Mouse (Mus musculus): ENCODE results near the gene Whrn. TPM values are rescaled to one million over a fixed set of nuclear protein-coding genes. Genes with fewer than 3 reads are reported as not detected.
A peak's percentile ranks its signal among the peaks of the same experiment; 100 is the strongest.

The Whrn gene
- polyA plus RNA-seq, 1 experiment from 2014 or later, result 1.2 TPM

- TF ChIP-seq CTCF (IDR thresholded peaks at IDR 0.05; ENCODE audit: low read depth), result peak; percentile 58
- no peak for TF ChIP-seq EP300 (optimal IDR thresholded peaks at IDR 0.05)
- ATAC-seq (ENCODE audit: low FRiP score, low TSS enrichment), result no peak
- no peak overlapping the region for H3K27ac ChIP-seq (replicated peaks)
- H3K27me3 ChIP-seq (ENCODE audit: control insufficient read depth, insufficient read depth, low read length), result no peaks in the 10 kb centered on the region
- no peaks in the 10 kb centered on the region for H3K4me1 ChIP-seq (replicated peaks; ENCODE audit: control insufficient read depth, insufficient read depth)
- 31% methylated on average over 3 of the region's 3 CpGs for WGBS
- H3K4me3 ChIP-seq (ENCODE audit: low read depth, low read length), result no peak overlapping the region
- H3K9ac ChIP-seq (ENCODE audit: low read length), result no peak overlapping the region
- no peak overlapping the region for H3K4me2 ChIP-seq (replicated peaks; ENCODE audit: low read depth)
- H3K9me3 ChIP-seq (ENCODE audit: control insufficient read depth, low read length), result no peaks in the 10 kb centered on the region
- no peaks in the 10 kb centered on the region for H3K36me3 ChIP-seq (ENCODE audit: control insufficient read depth, insufficient read depth, low read length)
- DNase-seq (ENCODE audit: low spot score), result no peak
Measured at GRCm38 (mm10) chr4:63498346-63498745, 2.6 kb upstream of the Whrn start.

DNA sequence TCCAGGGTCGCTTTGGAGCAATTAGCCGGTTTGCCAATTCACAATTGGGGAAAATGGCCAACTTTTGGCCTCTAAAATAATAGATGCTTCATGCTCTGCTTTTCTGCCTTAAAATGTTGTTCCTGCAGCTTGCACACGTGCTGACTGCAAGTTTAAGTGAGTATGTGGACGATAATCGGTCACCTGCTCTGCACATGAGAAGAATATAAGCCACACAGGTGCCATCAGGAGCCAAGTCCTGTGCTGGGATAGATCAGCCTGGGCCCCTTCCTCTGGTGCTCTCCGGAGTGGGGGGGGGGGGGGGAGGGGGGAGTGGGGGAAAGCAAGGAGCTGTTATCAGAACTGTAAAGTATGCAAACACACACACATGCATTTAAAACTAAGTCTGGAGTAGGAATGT lies 521 bp upstream of the Whrn start:
- ATAC-seq (ENCODE audit: low FRiP score, low TSS enrichment) (no peak), DNase-seq (ENCODE audit: low spot score) (no peak)
- Histone ChIP-seq H3K4me3 (ENCODE audit: low read depth, low read length) (peak overlapping the region; percentile 58), H3K4me1 (replicated peaks; ENCODE audit: control insufficient read depth, insufficient read depth) (no peaks in the 10 kb centered on the region), H3K4me2 (replicated peaks; ENCODE audit: low read depth) (peak overlapping the region; percentile 98), H3K27me3 (ENCODE audit: control insufficient read depth, insufficient read depth, low read length) (no peaks in the 10 kb centered on the region), H3K36me3 (ENCODE audit: control insufficient read depth, insufficient read depth, low read length) (no peaks in the 10 kb centered on the region), H3K9me3 (ENCODE audit: control insufficient read depth, low read length) (no peaks in the 10 kb centered on the region), H3K9ac (ENCODE audit: low read length) (peak overlapping the region; percentile 52), H3K27ac (replicated peaks) (no peak overlapping the region)
- TF ChIP-seq EP300 (optimal IDR thresholded peaks at IDR 0.05) (no peak), CTCF (IDR thresholded peaks at IDR 0.05; ENCODE audit: low read depth) (no peak)
- 19% methylated on average over 6 of the region's 6 CpGs for WGBS

DNA sequence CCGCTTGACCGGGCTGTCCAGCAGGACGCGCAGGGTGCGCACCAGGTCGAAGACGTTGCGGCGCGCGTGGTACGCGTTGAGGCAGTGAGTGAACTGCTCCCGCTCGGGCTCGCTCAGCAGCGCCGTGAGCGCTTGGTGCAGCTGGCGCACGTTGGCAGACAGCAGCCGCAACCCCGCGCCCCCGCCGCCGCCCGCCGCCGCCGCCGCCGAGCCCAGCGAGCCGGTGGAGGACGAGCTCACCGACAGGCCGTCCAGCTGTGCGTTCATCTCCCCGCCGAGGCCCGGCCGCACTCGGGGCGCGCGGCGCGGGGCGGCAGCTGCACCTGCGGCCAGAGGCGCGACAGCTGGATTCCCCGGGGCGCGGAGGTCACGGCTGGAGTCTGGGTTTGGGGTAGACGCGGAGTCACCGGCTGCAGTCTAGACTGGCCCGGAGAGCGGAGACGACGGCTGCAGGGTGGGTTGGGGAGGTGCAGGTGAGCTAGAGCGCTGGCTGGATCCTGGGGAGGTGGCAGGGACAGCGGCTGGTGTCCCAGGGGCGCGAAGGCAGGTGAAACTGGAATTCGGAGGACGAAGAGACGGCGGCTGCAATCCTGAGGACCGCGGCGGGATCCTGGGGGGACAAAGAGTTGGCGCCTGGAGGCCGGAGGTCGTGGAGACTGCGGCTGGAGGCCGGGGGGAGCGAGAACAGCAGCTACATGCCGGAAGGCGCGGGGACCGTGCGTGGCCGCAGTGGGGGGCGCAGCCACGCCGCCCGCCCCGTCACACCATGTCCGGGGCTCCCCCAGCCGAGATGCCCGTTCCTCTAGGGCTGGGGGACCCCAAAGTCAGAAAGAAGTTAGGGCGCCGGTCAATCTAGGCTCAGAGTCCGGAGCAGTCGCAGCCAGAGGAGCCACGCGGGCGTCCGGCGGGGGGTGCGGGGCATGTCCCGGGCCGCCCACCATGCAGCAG lies 550 bp downstream of the Whrn start:
- under 1% methylated on average over 86 of the region's 107 CpGs for WGBS
- ATAC-seq (ENCODE audit: low FRiP score, low TSS enrichment), result peak; percentile 73
- DNase-seq (ENCODE audit: low spot score), result peak; percentile 80

DNA sequence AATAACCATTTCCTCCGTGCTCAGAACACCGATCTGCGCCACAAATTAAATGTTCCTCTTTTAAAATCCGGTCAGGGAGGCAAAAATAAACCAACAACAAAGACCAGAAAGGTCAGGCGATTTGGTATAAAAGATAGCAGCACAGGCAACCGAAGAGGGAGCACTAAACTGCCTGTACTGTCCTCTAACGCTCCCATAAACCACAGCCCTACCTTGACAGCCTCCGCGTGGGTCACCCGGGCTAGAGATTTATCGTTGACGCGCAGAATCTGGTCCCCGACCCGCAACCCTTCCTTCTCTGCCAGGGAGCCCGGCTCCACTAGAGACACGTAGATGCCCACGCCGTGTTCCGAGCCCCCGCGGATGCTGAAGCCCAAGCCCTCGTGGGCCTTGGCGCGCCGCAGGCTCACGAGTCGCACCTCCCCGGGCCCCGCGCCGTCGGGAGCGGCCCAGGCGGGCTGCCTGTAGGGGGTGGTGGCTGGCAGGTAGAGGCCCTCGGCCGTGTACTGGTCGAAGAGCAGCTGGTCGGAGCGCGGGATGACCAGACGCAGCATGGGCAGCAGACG lies 1.3 kb downstream of the Whrn start:
- peak overlapping the region; percentile 66 for H3K9ac ChIP-seq (ENCODE audit: low read length)
- ATAC-seq (ENCODE audit: low FRiP score, low TSS enrichment) (no peak), DNase-seq (ENCODE audit: low spot score) (no peak)
- no peaks in the 10 kb centered on the region for H3K27me3 ChIP-seq (ENCODE audit: control insufficient read depth, insufficient read depth, low read length)
- TF ChIP-seq CTCF (IDR thresholded peaks at IDR 0.05; ENCODE audit: low read depth) (peak; percentile 27; the same call in 1 of the 2 replicates), EP300 (optimal IDR thresholded peaks at IDR 0.05) (no peak)
- WGBS, result 7% methylated on average over 43 of the region's 43 CpGs
- H3K4me3 ChIP-seq (ENCODE audit: low read depth, low read length), result peak overlapping the region; percentile 58
- H3K9me3 ChIP-seq (ENCODE audit: control insufficient read depth, low read length), result no peaks in the 10 kb centered on the region
- H3K36me3 ChIP-seq (ENCODE audit: control insufficient read depth, insufficient read depth, low read length), result no peaks in the 10 kb centered on the region
- H3K4me1 ChIP-seq (replicated peaks; ENCODE audit: control insufficient read depth, insufficient read depth), result no peaks in the 10 kb centered on the region
- peak overlapping the region; percentile 98 for H3K4me2 ChIP-seq (replicated peaks; ENCODE audit: low read depth)
- H3K27ac ChIP-seq (replicated peaks), result no peak overlapping the region

More for the DNA sequence above, 550 bp downstream of the Whrn start:
- Histone ChIP-seq H3K36me3 (ENCODE audit: control insufficient read depth, insufficient read depth, low read length) (no peaks in the 10 kb centered on the region), H3K27ac (replicated peaks) (no peak overlapping the region), H3K27me3 (ENCODE audit: control insufficient read depth, insufficient read depth, low read length) (no peaks in the 10 kb centered on the region), H3K9me3 (ENCODE audit: control insufficient read depth, low read length) (no peaks in the 10 kb centered on the region), H3K4me3 (ENCODE audit: low read depth, low read length) (peak overlapping the region; percentile 58), H3K9ac (ENCODE audit: low read length) (peak overlapping the region; percentile 66), H3K4me2 (replicated peaks; ENCODE audit: low read depth) (peak overlapping the region; percentile 98), H3K4me1 (replicated peaks; ENCODE audit: control insufficient read depth, insufficient read depth) (no peaks in the 10 kb centered on the region)
- no peak for TF ChIP-seq EP300 (optimal IDR thresholded peaks at IDR 0.05)
- no peak for TF ChIP-seq CTCF (IDR thresholded peaks at IDR 0.05; ENCODE audit: low read depth)

- ATAC-seq (ENCODE audit: low FRiP score, low TSS enrichment), result no peak
- Histone ChIP-seq H3K4me2 (replicated peaks; ENCODE audit: low read depth) (peak overlapping the region; percentile 98; the same call in 1 of the 2 replicates), H3K9ac (ENCODE audit: low read length) (no peak overlapping the region), H3K4me3 (ENCODE audit: low read depth, low read length) (no peak overlapping the region), H3K27me3 (ENCODE audit: control insufficient read depth, insufficient read depth, low read length) (no peaks in the 10 kb centered on the region), H3K4me1 (replicated peaks; ENCODE audit: control insufficient read depth, insufficient read depth) (no peaks in the 10 kb centered on the region), H3K36me3 (ENCODE audit: control insufficient read depth, insufficient read depth, low read length) (no peaks in the 10 kb centered on the region), H3K9me3 (ENCODE audit: control insufficient read depth, low read length) (no peaks in the 10 kb centered on the region), H3K27ac (replicated peaks) (no peak overlapping the region)
- TF ChIP-seq CTCF (IDR thresholded peaks at IDR 0.05; ENCODE audit: low read depth), result no peak
- TF ChIP-seq EP300 (optimal IDR thresholded peaks at IDR 0.05), result no peak
- 50% methylated on average over 9 of the region's 9 CpGs for WGBS
- DNase-seq (ENCODE audit: low spot score), result no peak
Measured at GRCm38 (mm10) chr4:63493351-63494121, 2.3 kb downstream of the Whrn start.
